Mouse (Mus musculus): ENCODE data around the gene Dgkd.

DNA sequence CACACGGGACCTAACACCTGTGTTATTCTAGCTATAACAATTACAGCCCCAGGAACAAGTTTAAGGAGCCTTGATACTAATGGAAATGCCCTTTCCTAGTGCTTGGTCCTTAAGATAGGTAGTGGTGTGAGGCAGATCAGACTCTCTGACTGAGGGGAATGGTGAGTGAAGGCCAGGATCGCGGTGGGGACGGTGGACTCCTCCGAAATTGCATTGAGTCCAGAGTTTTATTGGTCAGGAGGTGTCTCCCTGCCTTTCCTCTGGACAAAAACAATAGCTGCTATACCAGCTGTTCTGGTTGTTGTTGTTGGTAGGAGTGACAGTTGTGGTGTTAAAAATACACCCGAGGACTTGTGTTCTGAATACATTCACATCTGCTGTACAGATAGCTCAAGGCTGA lies 1.3 kb downstream of the Dgkd start:
- TF ChIP-seq CTCF (IDR thresholded peaks at IDR 0.05; ENCODE audit: extremely low read depth, insufficient read depth, insufficient read length, insufficient replicate concordance), result no peak
- TF ChIP-seq POLR2A (IDR thresholded peaks at IDR 0.05; ENCODE audit: low read depth, low read length), result no peak
